Mouse (Mus musculus) midbrain, embryonic 16.5 days (tissue): ENCODE data around the gene Sim2. TPM values are rescaled to one million over a fixed set of nuclear protein-coding genes. Genes with fewer than 3 reads are reported as not detected.

Experiments used
- ATAC-seq: fragments of 200-750 bp; cut with Nextera tagmentation; 2 replicates; pipeline ENCODE4 v1.8.0; 2017; ENCODE audit warnings: moderate TSS enrichment
- H3K27ac ChIP-seq: fragments of 300-500 bp; sonication (generic); 2 replicates; pipeline ENCODE4 v1.5.1; 2014; ENCODE audit warnings: mild to moderate bottlenecking, low read length, mixed read lengths
- H3K27me3 ChIP-seq: fragments of 300-500 bp; sonication (generic); 2 replicates; pipeline ENCODE4 v1.6.1; 2014; ENCODE audit warnings: low read depth, low read length, mixed read lengths; ENCODE audit not compliant: control insufficient read depth, insufficient read depth
- H3K36me3 ChIP-seq: fragments of 300-500 bp; sonication (generic); 2 replicates; pipeline ENCODE4 v1.6.1; 2014; ENCODE audit warnings: mild to moderate bottlenecking, low read length, moderate library complexity, mixed read lengths; ENCODE audit not compliant: control insufficient read depth, insufficient read depth
- H3K4me1 ChIP-seq: fragments of 300-500 bp; sonication (generic); 2 replicates; pipeline ENCODE4 v1.6.1; 2014; ENCODE audit warnings: mild to moderate bottlenecking, low read length, mixed read lengths; ENCODE audit not compliant: control insufficient read depth, insufficient read depth
- H3K4me2 ChIP-seq: fragments of 300-500 bp; sonication (generic); 2 replicates; pipeline ENCODE4 v1.6.1; 2014; ENCODE audit warnings: mild to moderate bottlenecking, low read length, mixed read lengths
- H3K4me3 ChIP-seq: fragments of 300-500 bp; sonication (generic); 2 replicates; pipeline ENCODE4 v1.5.1; 2014; ENCODE audit warnings: low read depth, mild to moderate bottlenecking, low read length, moderate library complexity, mixed read lengths
- H3K9ac ChIP-seq: fragments of 300-500 bp; sonication (generic); 2 replicates; pipeline ENCODE4 v1.6.1; 2014; ENCODE audit warnings: low read depth, low read length, mixed read lengths
- H3K9me3 ChIP-seq: fragments of 300-500 bp; sonication (generic); replicated peaks from 2 replicates; pipeline ENCODE4 v1.6.1; 2014; ENCODE audit warnings: mild to moderate bottlenecking, low read length, mixed read lengths; ENCODE audit not compliant: control insufficient read depth, poor library complexity, severe bottlenecking
- WGBS: fragments of 180-500 bp; shearing (Covaris S2); extraction: QIAGEN DNeasy Blood & Tissue Kit; methylation state at CpG from one replicate; pipeline ENCODE4 v1.1.7; 2014; 5-methylcytosine and 5-hydroxymethylcytosine counted together
- polyA plus RNA-seq: library from polyadenylated mRNA; unstranded; fragments of >200 nt; fragmentation: Nextera tagmentation; extraction: Ambion mirVana; gene quantifications from 2 replicates; pipeline ENCODE4 v1.2.1, GENCODE M21; 2015

Sim2 gene
- polyA plus RNA-seq, 1 experiment from 2014 or later = 0.10 TPM

DNA sequence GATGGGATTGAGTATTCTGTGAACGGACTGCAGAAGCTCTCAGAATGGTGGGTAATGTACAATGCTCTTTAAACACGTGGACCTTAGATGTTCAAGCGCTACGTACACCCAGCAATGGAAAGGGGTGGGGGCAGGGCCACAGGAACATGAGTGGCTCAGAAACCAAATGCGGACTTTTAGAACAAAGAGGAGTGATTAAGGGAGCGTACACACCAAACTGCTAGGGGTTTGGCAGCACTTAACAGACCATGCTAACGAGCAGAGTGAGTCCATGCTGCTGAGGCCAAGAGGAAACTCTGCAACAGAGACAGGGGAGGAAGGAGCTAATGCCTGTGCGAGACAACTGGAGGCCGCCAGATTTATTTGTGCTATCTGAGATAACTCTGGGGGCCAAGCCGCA lies 58.6 kb downstream of the Sim2 start:
- Histone ChIP-seq H3K4me3 (no peak overlapping the region), H3K36me3 (no peaks in the 10 kb centered on the region), H3K4me1 (peaks cover under 1% of the 10 kb centered on the region; the same call in 1 of the 2 replicates), H3K4me2 (no peak overlapping the region), H3K27ac (no peak overlapping the region), H3K9ac (no peak overlapping the region), H3K9me3 (no peaks in the 10 kb centered on the region), H3K27me3 (no peaks in the 10 kb centered on the region; the same call in 1 of the 2 replicates)
- 24% methylated on average over 10 of the region's 10 CpGs for WGBS
- ATAC-seq = no peak

- no peak overlapping the region for H3K4me3 ChIP-seq
- no peak for ATAC-seq
- 20% methylated on average over 11 of the region's 11 CpGs for WGBS
- H3K27me3 ChIP-seq = peaks cover 5% of the 10 kb centered on the region
- H3K4me2 ChIP-seq = no peak overlapping the region
- H3K9ac ChIP-seq = no peak overlapping the region
- no peaks in the 10 kb centered on the region for H3K9me3 ChIP-seq
- H3K27ac ChIP-seq = no peak overlapping the region
- peaks cover 3% of the 10 kb centered on the region; the same call in 1 of the 2 replicates for H3K4me1 ChIP-seq
- H3K36me3 ChIP-seq = no peaks in the 10 kb centered on the region
Observed at GRCm38 (mm10) chr16:94148139-94148538, 63.4 kb downstream of the Sim2 start.

GRCm38 (mm10) chr16:94150125-94151103 lies 65.7 kb downstream of the Sim2 start:
- peak; percentile 14; the same call in 1 of the 2 replicates for ATAC-seq
- peaks cover 11% of the 10 kb centered on the region; the same call in 1 of the 2 replicates for H3K4me1 ChIP-seq
- H3K27ac ChIP-seq = no peak overlapping the region
- H3K9me3 ChIP-seq = no peaks in the 10 kb centered on the region
- 78% methylated on average over 15 of the region's 15 CpGs for WGBS
- H3K27me3 ChIP-seq = peaks cover 5% of the 10 kb centered on the region; the same call in 1 of the 2 replicates
- H3K36me3 ChIP-seq = no peaks in the 10 kb centered on the region
- H3K4me3 ChIP-seq = no peak overlapping the region
- no peak overlapping the region for H3K4me2 ChIP-seq
- no peak overlapping the region for H3K9ac ChIP-seq

- Histone ChIP-seq H3K4me1 (peaks cover 9% of the 10 kb centered on the region; the same call in 1 of the 2 replicates), H3K27ac (no peak overlapping the region), H3K27me3 (peaks cover 8% of the 10 kb centered on the region; the same call in 1 of the 2 replicates), H3K9ac (peak overlapping the region; percentile 10; the same call in 1 of the 2 replicates), H3K4me2 (no peak overlapping the region), H3K4me3 (no peak overlapping the region), H3K36me3 (no peaks in the 10 kb centered on the region), H3K9me3 (no peaks in the 10 kb centered on the region)
- peak; percentile 25; the same call in 1 of the 2 replicates for ATAC-seq
- WGBS = 22% methylated on average over 14 of the region's 14 CpGs
Observed at GRCm38 (mm10) chr16:94155041-94155653, 70.4 kb downstream of the Sim2 start.

GRCm38 (mm10) chr16:94157819-94158218 lies 73.1 kb downstream of the Sim2 start:
- H3K4me3 ChIP-seq = no peak overlapping the region
- no peaks in the 10 kb centered on the region for H3K36me3 ChIP-seq
- no peak overlapping the region for H3K9ac ChIP-seq
- no peaks in the 10 kb centered on the region for H3K9me3 ChIP-seq
- no peak overlapping the region for H3K27ac ChIP-seq
- H3K4me1 ChIP-seq = peaks cover 9% of the 10 kb centered on the region; the same call in 1 of the 2 replicates
- 71% methylated on average over 8 of the region's 8 CpGs for WGBS
- H3K4me2 ChIP-seq = no peak overlapping the region
- ATAC-seq = no peak
- peaks cover 3% of the 10 kb centered on the region for H3K27me3 ChIP-seq

DNA sequence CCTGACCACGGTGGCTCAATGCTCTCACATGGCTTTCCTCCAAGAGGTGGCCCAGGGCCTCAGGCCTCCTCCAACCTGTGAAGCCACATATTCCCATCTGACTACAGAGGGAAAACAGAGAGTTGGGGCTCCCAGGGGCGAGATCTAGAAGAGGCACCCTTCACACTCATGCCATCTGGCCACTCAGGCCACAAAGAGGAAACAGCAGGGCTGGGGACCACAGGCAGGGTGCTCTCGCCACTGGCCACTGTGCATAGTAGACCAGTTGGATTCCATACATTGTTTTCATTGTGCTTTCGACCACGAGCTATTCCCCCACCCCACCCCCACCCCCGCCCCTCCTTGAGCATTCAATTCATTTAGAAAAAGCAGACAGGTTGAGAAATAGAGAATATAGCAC lies 77.3 kb downstream of the Sim2 start:
- no peak for ATAC-seq
- Histone ChIP-seq H3K27me3 (peaks cover 5% of the 10 kb centered on the region), H3K4me2 (no peak overlapping the region), H3K36me3 (no peaks in the 10 kb centered on the region), H3K4me1 (peaks cover 4% of the 10 kb centered on the region; the same call in 1 of the 2 replicates), H3K9me3 (no peaks in the 10 kb centered on the region), H3K4me3 (no peak overlapping the region), H3K9ac (no peak overlapping the region), H3K27ac (no peak overlapping the region)
- WGBS = 45% methylated on average over 6 of the region's 6 CpGs

- Histone ChIP-seq H3K36me3 (no peaks in the 10 kb centered on the region), H3K4me1 (peaks cover 4% of the 10 kb centered on the region; the same call in 1 of the 2 replicates), H3K27me3 (peaks cover 5% of the 10 kb centered on the region), H3K4me2 (no peak overlapping the region), H3K27ac (no peak overlapping the region), H3K4me3 (no peak overlapping the region), H3K9ac (no peak overlapping the region), H3K9me3 (no peaks in the 10 kb centered on the region)
- WGBS = 88% methylated on average over 11 of the region's 11 CpGs
- no peak for ATAC-seq
Observed at GRCm38 (mm10) chr16:94163051-94163450, 78.3 kb downstream of the Sim2 start.

DNA sequence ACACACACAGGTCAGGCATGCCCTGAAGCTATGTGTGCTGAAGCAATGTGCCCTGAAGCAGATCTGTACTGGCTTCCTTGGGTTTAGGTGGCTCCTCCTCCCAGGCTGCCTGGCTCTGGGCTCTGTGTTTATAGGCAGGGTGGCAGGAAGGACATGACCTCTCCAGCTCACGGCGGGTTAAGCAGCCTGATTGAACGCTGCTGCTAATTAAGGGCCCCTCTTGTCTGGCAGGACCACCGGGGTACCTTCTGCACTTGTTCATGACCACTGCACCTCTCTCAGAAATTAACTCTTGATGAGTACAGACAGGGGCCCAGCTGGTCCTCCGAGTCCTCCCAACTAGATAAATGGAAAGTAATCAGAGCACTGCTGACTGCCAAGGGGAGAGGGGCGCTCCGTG lies 79.5 kb downstream of the Sim2 start:
- peaks cover 11% of the 10 kb centered on the region for H3K27me3 ChIP-seq
- H3K9me3 ChIP-seq = no peaks in the 10 kb centered on the region
- peaks cover 4% of the 10 kb centered on the region; the same call in 1 of the 2 replicates for H3K4me1 ChIP-seq
- no peak overlapping the region for H3K4me2 ChIP-seq
- no peak for ATAC-seq
- no peak overlapping the region for H3K9ac ChIP-seq
- WGBS = 19% methylated on average over 7 of the region's 7 CpGs
- no peaks in the 10 kb centered on the region for H3K36me3 ChIP-seq
- no peak overlapping the region for H3K27ac ChIP-seq
- H3K4me3 ChIP-seq = no peak overlapping the region
